Mouse (Mus musculus): ENCODE results near the gene Ubl4b. TPM values are rescaled to one million over a fixed set of nuclear protein-coding genes. Genes with fewer than 3 reads are reported as not detected.

The Ubl4b gene
- polyA plus RNA-seq, 1 experiment from 2014 or later = not detected

- no peak overlapping the region for H3K4me2 ChIP-seq (replicated peaks; ENCODE audit: low read depth, low read length)
- no peaks in the 10 kb centered on the region for H3K36me3 ChIP-seq (ENCODE audit: control insufficient read depth, insufficient read depth, low read length)
- H3K4me1 ChIP-seq (ENCODE audit: control insufficient read depth, insufficient read depth, low read length) = peaks cover 3% of the 10 kb centered on the region; the same call in 1 of the 2 replicates
- H3K27me3 ChIP-seq (ENCODE audit: control insufficient read depth, insufficient read depth, low read length) = no peaks in the 10 kb centered on the region
- H3K9me3 ChIP-seq (ENCODE audit: control insufficient read depth, low read depth, low read length) = no peaks in the 10 kb centered on the region; the same call in 1 of the 2 replicates
- no peak for ATAC-seq (ENCODE audit: insufficient number of reproducible peaks, insufficient read depth, low FRiP score, low read depth)
- no peak overlapping the region for H3K9ac ChIP-seq (replicated peaks; ENCODE audit: low read depth, low read length)
- WGBS = 59% methylated on average over 4 of the region's 4 CpGs
- H3K4me3 ChIP-seq (ENCODE audit: low read depth, low read length) = no peak overlapping the region
- H3K27ac ChIP-seq (ENCODE audit: low read length) = no peak overlapping the region
These were observed 49.2 kb downstream of the Ubl4b start for GRCm38 (mm10) chr3:107505464-107506367.

- H3K9ac ChIP-seq (replicated peaks; ENCODE audit: low read depth, low read length) = no peak overlapping the region
- H3K27me3 ChIP-seq (ENCODE audit: control insufficient read depth, insufficient read depth, low read length) = no peaks in the 10 kb centered on the region
- ATAC-seq (ENCODE audit: insufficient number of reproducible peaks, insufficient read depth, low FRiP score, low read depth) = no peak
- H3K27ac ChIP-seq (ENCODE audit: low read length) = no peak overlapping the region
- peaks cover 3% of the 10 kb centered on the region; the same call in 1 of the 2 replicates for H3K4me1 ChIP-seq (ENCODE audit: control insufficient read depth, insufficient read depth, low read length)
- H3K4me3 ChIP-seq (ENCODE audit: low read depth, low read length) = no peak overlapping the region
- peaks cover 6% of the 10 kb centered on the region; the same call in 1 of the 2 replicates for H3K9me3 ChIP-seq (ENCODE audit: control insufficient read depth, low read depth, low read length)
- WGBS = 53% methylated on average over 1 of the region's 1 CpGs
- H3K4me2 ChIP-seq (replicated peaks; ENCODE audit: low read depth, low read length) = no peak overlapping the region
- no peaks in the 10 kb centered on the region for H3K36me3 ChIP-seq (ENCODE audit: control insufficient read depth, insufficient read depth, low read length)
These were observed 50.3 kb downstream of the Ubl4b start for GRCm38 (mm10) chr3:107504542-107504941.

GRCm38 (mm10) chr3:107503716-107504115, 51.2 kb downstream of the Ubl4b start:
- WGBS = 78% methylated on average over 2 of the region's 2 CpGs
- H3K27ac ChIP-seq (ENCODE audit: low read length) = no peak overlapping the region

More at GRCm38 (mm10) chr3:107503716-107504115, 51.2 kb downstream of the Ubl4b start:
- ATAC-seq (ENCODE audit: insufficient number of reproducible peaks, insufficient read depth, low FRiP score, low read depth) = no peak
- Histone ChIP-seq H3K9me3 (ENCODE audit: control insufficient read depth, low read depth, low read length) (peaks cover 6% of the 10 kb centered on the region; the same call in 1 of the 2 replicates), H3K36me3 (ENCODE audit: control insufficient read depth, insufficient read depth, low read length) (no peaks in the 10 kb centered on the region), H3K4me2 (replicated peaks; ENCODE audit: low read depth, low read length) (no peak overlapping the region), H3K4me3 (ENCODE audit: low read depth, low read length) (no peak overlapping the region), H3K4me1 (ENCODE audit: control insufficient read depth, insufficient read depth, low read length) (peaks cover 3% of the 10 kb centered on the region; the same call in 1 of the 2 replicates), H3K9ac (replicated peaks; ENCODE audit: low read depth, low read length) (no peak overlapping the region), H3K27me3 (ENCODE audit: control insufficient read depth, insufficient read depth, low read length) (no peaks in the 10 kb centered on the region)

Other genes starting within 250 kb of the Ubl4b start
- 19.0 and 20.7 TPM in 2 replicates for gene Rbm15, start 221.4 kb downstream of the Ubl4b start, polyA plus RNA-seq (2014; fragmentation: Nextera tagmentation; extraction: Ambion mirVana)
- gene Kcnc4, start 95.5 kb downstream of the Ubl4b start, polyA plus RNA-seq (2014; fragmentation: Nextera tagmentation; extraction: Ambion mirVana) = 0.11 TPM in 1 of 2 replicates, not detected in the other
- gene Slc6a17, start 37.1 kb downstream of the Ubl4b start, polyA plus RNA-seq (2014; fragmentation: Nextera tagmentation; extraction: Ambion mirVana) = 2.2 TPM in 2 replicates
- not detected in 2 replicates for gene Alx3, start 40.0 kb upstream of the Ubl4b start, polyA plus RNA-seq (2014; fragmentation: Nextera tagmentation; extraction: Ambion mirVana)
- not detected in 2 replicates for gene Gm10961, start 76.2 kb upstream of the Ubl4b start, polyA plus RNA-seq (2014; fragmentation: Nextera tagmentation; extraction: Ambion mirVana)
- 50.2 TPM in 2 replicates for gene Strip1, start 76.6 kb upstream of the Ubl4b start, polyA plus RNA-seq (2014; fragmentation: Nextera tagmentation; extraction: Ambion mirVana)
- 99.5 and 103 TPM in 2 replicates for gene Ahcyl1, start 141.5 kb upstream of the Ubl4b start, polyA plus RNA-seq (2014; fragmentation: Nextera tagmentation; extraction: Ambion mirVana)
- gene Csf1, start 205.4 kb upstream of the Ubl4b start, polyA plus RNA-seq (2014; fragmentation: Nextera tagmentation; extraction: Ambion mirVana) = 11.0 and 14.0 TPM in 2 replicates